ENCODE assay signal across 8 mouse cellular contexts in the genomic region with DNA sequence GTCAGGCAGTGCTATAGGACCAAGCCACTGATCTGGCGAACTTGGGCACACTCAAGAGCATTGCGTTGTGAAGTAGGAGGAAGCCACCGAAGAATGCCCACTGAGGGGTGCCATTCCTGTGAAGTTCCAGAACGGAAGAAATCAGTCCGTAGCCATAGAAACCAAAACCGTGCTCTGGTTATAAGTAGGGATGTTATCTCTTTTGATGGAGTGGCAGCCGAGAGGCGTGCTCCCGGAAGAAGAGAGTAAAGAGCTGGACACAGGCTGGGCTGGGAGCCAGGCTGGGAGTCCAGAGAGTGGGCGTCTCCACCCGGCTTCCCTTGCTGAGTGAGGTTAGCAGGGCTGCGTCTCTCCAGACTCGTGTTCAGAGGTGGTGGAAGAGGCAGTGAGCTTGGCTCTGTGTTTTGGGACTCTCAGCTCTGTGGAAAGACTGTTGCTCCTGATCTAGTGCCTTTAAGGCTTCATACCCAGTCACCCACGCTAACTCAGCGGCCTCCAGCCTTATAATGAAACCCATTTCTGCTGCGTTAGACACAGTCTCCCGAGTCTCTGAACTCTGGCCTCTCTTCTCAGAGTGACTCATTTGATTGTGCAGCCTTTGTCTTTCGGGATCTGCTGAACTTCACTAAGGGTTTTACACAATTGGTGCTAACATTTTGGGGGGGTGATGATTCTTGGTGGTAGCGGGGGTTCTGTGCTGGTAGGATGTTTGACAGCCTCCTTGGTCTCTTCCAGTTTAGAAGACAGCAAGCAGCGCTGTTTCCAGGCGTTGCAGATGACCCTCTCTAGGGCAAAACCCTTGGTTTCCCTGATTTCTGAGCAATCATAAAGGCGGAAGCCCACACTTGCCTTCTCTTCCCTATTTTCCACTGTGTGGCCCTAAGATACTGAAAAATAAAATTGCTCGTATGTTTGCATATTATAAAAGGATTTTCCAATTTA. TPM values are rescaled to one million over a fixed set of nuclear protein-coding genes. Genes with fewer than 3 reads are reported as not detected.
A peak's percentile ranks its signal among the peaks of the same experiment; 100 is the strongest.
DNase-seq lines count a peak whose midpoint lies in the region; ATAC-seq and TF ChIP-seq lines count a peak whose summit lies in the region.

No protein-coding gene starts in this region.

- no peaks in the 10 kb centered on the region for H3K36me3 ChIP-seq in forebrain, embryonic 16.5 days (ENCODE audit: control insufficient read depth, insufficient read depth)
- no peaks in the 10 kb centered on the region for H3K36me3 ChIP-seq in heart, postnatal 0 days (replicated peaks; ENCODE audit: control insufficient read depth, insufficient read depth, low read length)
- no peaks in the 10 kb centered on the region for H3K36me3 ChIP-seq in stomach, embryonic 14.5 days (ENCODE audit: control insufficient read depth, insufficient read depth, low read length)

- no peak overlapping the region for H3K4me3 ChIP-seq in forebrain, embryonic 16.5 days (replicated peaks; ENCODE audit: low read length)
- peak overlapping the region; percentile 32 for H3K4me3 ChIP-seq in heart, postnatal 0 days (ENCODE audit: low read depth, low read length)
- no peak overlapping the region for H3K4me3 ChIP-seq in stomach, embryonic 14.5 days (ENCODE audit: low read depth, low read length)

- H3K9ac ChIP-seq in forebrain, embryonic 16.5 days (replicated peaks; ENCODE audit: low read depth, low read length), result no peak overlapping the region
- H3K9ac ChIP-seq in heart, postnatal 0 days (replicated peaks; ENCODE audit: low read depth, low read length), result no peak overlapping the region; the same call in 1 of the 2 replicates
- no peak overlapping the region for H3K9ac ChIP-seq in stomach, embryonic 14.5 days (replicated peaks; ENCODE audit: low read depth, low read length)

- H3K4me1 ChIP-seq in forebrain, embryonic 16.5 days (replicated peaks; ENCODE audit: control insufficient read depth, insufficient read depth, low read length), result no peaks in the 10 kb centered on the region
- peaks cover 20% of the 10 kb centered on the region; the same call in 1 of the 2 replicates for H3K4me1 ChIP-seq in heart, postnatal 0 days (ENCODE audit: control insufficient read depth, insufficient read depth)
- H3K4me1 ChIP-seq in stomach, embryonic 14.5 days (ENCODE audit: control insufficient read depth, insufficient read depth, low read length), result peaks cover 4% of the 10 kb centered on the region; the same call in 1 of the 2 replicates

- no peaks in the 10 kb centered on the region for H3K27me3 ChIP-seq in forebrain, embryonic 16.5 days (replicated peaks; ENCODE audit: control insufficient read depth, insufficient read depth, low read length)
- no peaks in the 10 kb centered on the region for H3K27me3 ChIP-seq in heart, postnatal 0 days (ENCODE audit: control insufficient read depth, insufficient read depth, low read length)
- H3K27me3 ChIP-seq in stomach, embryonic 14.5 days (ENCODE audit: control insufficient read depth, insufficient read depth, low read length), result no peaks in the 10 kb centered on the region

- DNase-seq in left cerebral cortex, adult 18-20 months (ENCODE audit: low spot score in 2 of 2), result peak; percentile 55 to 62
- no peak for DNase-seq in left cerebral cortex, adult 11 months (ENCODE audit: low spot score)
- peak; percentile 87 for DNase-seq in heart, postnatal 0 days (ENCODE audit: low spot score)
- DNase-seq in kidney, postnatal 10 days, result peak; percentile 86
- DNase-seq in lung, postnatal 10 days, result peak; percentile 90

- ATAC-seq in forebrain, embryonic 16.5 days, result peak; percentile 52
- peak; percentile 94 for ATAC-seq in heart, postnatal 0 days (ENCODE audit: insufficient read depth, low read depth)
- ATAC-seq in stomach, embryonic 14.5 days (ENCODE audit: insufficient number of reproducible peaks, insufficient read depth, low FRiP score, low read depth), result peak; percentile 66; the same call in 1 of the 2 replicates
- ATAC-seq in CD4-positive, CD25-positive, alpha-beta regulatory T cell, adult 4 months, result no peak

- TF ChIP-seq CTCF in heart, postnatal 0 days (IDR thresholded peaks at IDR 0.05; ENCODE audit: low read depth), result no peak

- no peak for TF ChIP-seq EP300 in heart, postnatal 0 days (IDR thresholded peaks at IDR 0.05; ENCODE audit: low read depth)

- H3K27ac ChIP-seq in forebrain, embryonic 16.5 days (ENCODE audit: low read length), result no peak overlapping the region
- H3K27ac ChIP-seq in heart, postnatal 0 days (ENCODE audit: low read depth), result peak overlapping the region; percentile 57
- H3K27ac ChIP-seq in stomach, embryonic 14.5 days (ENCODE audit: low read length), result no peak overlapping the region

- H3K9me3 ChIP-seq in forebrain, embryonic 16.5 days (ENCODE audit: control insufficient read depth, low read length), result no peaks in the 10 kb centered on the region
- no peaks in the 10 kb centered on the region for H3K9me3 ChIP-seq in heart, postnatal 0 days (replicated peaks; ENCODE audit: control insufficient read depth, low read length)
- H3K9me3 ChIP-seq in stomach, embryonic 14.5 days (ENCODE audit: control insufficient read depth, low read depth, low read length), result no peaks in the 10 kb centered on the region

- 45% methylated on average over 23 of the region's 23 CpGs for WGBS in forebrain, embryonic 16.5 days
- WGBS in heart, postnatal 0 days, result 26% methylated on average over 23 of the region's 23 CpGs
- 63% methylated on average over 23 of the region's 23 CpGs for WGBS in stomach, embryonic 14.5 days

- H3K4me2 ChIP-seq in forebrain, embryonic 16.5 days (ENCODE audit: low read length), result peak overlapping the region; percentile 38
- peak overlapping the region; percentile 61 for H3K4me2 ChIP-seq in heart, postnatal 0 days (ENCODE audit: low read depth, low read length)
- H3K4me2 ChIP-seq in stomach, embryonic 14.5 days (replicated peaks; ENCODE audit: low read depth, low read length), result no peak overlapping the region

RNA-seq across cellular contexts. Expression of a gene that starts 21.1 kb away (rescaled TPM):
- total RNA-seq in left cerebral cortex, adult 18-20 months (2021), result 1 to 10 TPM; 2.3 to 2.8 TPM
- 1.7 and 2.4 TPM in 2 replicates for polyA plus RNA-seq in forebrain, embryonic 16.5 days (2015; fragmentation: Nextera tagmentation; extraction: Ambion mirVana)
- total RNA-seq in heart, postnatal 0 days (2014; rRNA removed; ENCODE audit: low replicate concordance), result 15.4 and 19.7 TPM in 2 replicates
- polyA plus RNA-seq in heart, postnatal 0 days (2015; fragmentation: Nextera tagmentation; extraction: Ambion mirVana), result 9.6 and 10.7 TPM in 2 replicates
- 19.3 and 20.0 TPM in 2 replicates for polyA plus RNA-seq in stomach, embryonic 14.5 days (2014; fragmentation: Nextera tagmentation; extraction: Ambion mirVana)
- polyA plus RNA-seq in CD4-positive, CD25-positive, alpha-beta regulatory T cell, adult 4 months (2017; shearing (Covaris generic)), result 10 to 100 TPM; 51.3 to 58.6 TPM

RNA-seq across cellular contexts. Expression of a gene that starts 58.8 kb away (rescaled TPM):
- 100 to 1,000 TPM; 120 to 125 TPM for total RNA-seq in left cerebral cortex, adult 18-20 months (2021)
- 575 and 647 TPM in 2 replicates for polyA plus RNA-seq in forebrain, embryonic 16.5 days (2015; fragmentation: Nextera tagmentation; extraction: Ambion mirVana)
- total RNA-seq in heart, postnatal 0 days (2014; rRNA removed; ENCODE audit: low replicate concordance), result 84.3 and 86.2 TPM in 2 replicates
- 151 and 154 TPM in 2 replicates for polyA plus RNA-seq in heart, postnatal 0 days (2015; fragmentation: Nextera tagmentation; extraction: Ambion mirVana)
- 597 and 627 TPM in 2 replicates for polyA plus RNA-seq in stomach, embryonic 14.5 days (2014; fragmentation: Nextera tagmentation; extraction: Ambion mirVana)
- polyA plus RNA-seq in CD4-positive, CD25-positive, alpha-beta regulatory T cell, adult 4 months (2017; shearing (Covaris generic)), result 100 to 1,000 TPM; 498 to 562 TPM

RNA-seq across cellular contexts. Expression of a gene that starts 58.9 kb away (rescaled TPM):
- under 1 TPM in 1 of 2 experiments, not detected in 1; 0.14 TPM for total RNA-seq in left cerebral cortex, adult 18-20 months (2021)
- polyA plus RNA-seq in forebrain, embryonic 16.5 days (2015; fragmentation: Nextera tagmentation; extraction: Ambion mirVana), result not detected in 2 replicates
- 1.0 TPM in 1 of 2 replicates, not detected in the other for total RNA-seq in heart, postnatal 0 days (2014; rRNA removed; ENCODE audit: low replicate concordance)
- polyA plus RNA-seq in heart, postnatal 0 days (2015; fragmentation: Nextera tagmentation; extraction: Ambion mirVana), result 0.05 and 0.08 TPM in 2 replicates
- polyA plus RNA-seq in stomach, embryonic 14.5 days (2014; fragmentation: Nextera tagmentation; extraction: Ambion mirVana), result 0.13 TPM in 1 of 2 replicates, not detected in the other
- polyA plus RNA-seq in CD4-positive, CD25-positive, alpha-beta regulatory T cell, adult 4 months (2017; shearing (Covaris generic)), result not detected
